Mouse (Mus musculus) CH12F3 (cell line): ENCODE results near the gene Myh7.
"Not testable (repeated sequence)": the region's sequence is repeated elsewhere in the genome, so short reads cannot be mapped to it uniquely, and the experiment has no call there.

ENCODE experiments used
- in situ Hi-C: fragments of 300-500 bp; cut with MboI; formaldehyde crosslinking; loops from 2 replicates; pipeline ENCODE4 v1.14.3; 2020; ENCODE audit warnings: low sequenced_read_pairs

Myh7 gene

DNA sequence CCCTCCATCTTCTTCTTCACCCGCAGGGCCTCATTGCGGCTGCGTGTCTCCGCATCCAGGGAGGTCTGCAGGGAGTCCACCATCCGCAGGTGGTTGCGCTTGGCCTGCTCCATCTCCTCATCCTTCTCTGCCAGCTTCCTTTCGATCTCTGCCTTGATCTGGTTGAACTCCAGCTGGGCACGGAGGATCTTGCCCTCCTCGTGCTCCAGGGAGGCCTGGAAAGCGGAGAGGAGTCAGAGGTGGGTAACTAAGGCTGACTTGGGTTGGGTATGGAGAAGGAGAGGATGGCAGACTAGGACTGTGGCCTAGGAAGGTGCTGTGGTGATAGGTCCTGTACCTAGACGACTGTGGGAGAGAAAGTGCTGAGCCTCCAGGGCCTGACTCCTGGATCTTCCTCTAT is 47.4 kb downstream of the Myh7 start:
- in situ Hi-C loops, result not testable (repeated sequence)

- in situ Hi-C loops, result no loop called here
These were observed 48.3 kb downstream of the Myh7 start for GRCm38 (mm10) chr14:54945975-54946704.

- in situ Hi-C loops, result loop anchor here (5.0 kb wide), 1 partner anchor 43 kb away; no protein-coding TSS in a partner anchor
These were observed 49.5 kb downstream of the Myh7 start for GRCm38 (mm10) chr14:54944939-54945338.

DNA sequence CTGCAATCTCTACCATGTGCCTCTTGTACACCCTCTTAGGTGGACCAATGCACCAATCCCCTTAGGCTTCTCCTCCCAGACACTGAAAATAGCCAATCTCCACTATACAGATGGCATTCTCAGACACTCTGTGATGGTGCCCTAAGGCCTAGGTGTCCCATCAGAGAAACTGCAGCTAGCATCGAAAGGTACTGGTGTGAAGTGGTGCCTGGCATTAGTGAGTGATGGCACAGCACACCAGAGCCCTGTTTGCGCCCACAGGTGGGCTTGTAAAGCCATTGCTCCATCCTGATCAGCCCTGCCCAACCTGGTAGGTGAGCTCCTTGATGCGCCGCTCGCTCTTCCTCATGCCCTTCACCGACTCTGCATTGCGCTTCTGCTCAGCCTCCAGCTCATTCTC is 50.5 kb downstream of the Myh7 start:
- in situ Hi-C loops, result loop anchor here (5.0 kb wide), 1 partner anchor 42 kb away; no protein-coding TSS in a partner anchor

- in situ Hi-C loops, result loop anchor here (5.0 kb wide), 1 partner anchor 40 kb away; no protein-coding TSS in a partner anchor
These were observed 51.9 kb downstream of the Myh7 start for GRCm38 (mm10) chr14:54942479-54942878.

GRCm38 (mm10) chr14:54941024-54941978 is 53.1 kb downstream of the Myh7 start:
- in situ Hi-C loops, result loop anchor here (5.0 kb wide), 1 partner anchor 39 kb away; no protein-coding TSS in a partner anchor

GRCm38 (mm10) chr14:54940176-54940530 is 54.3 kb downstream of the Myh7 start:
- in situ Hi-C loops, result loop anchor here (5.0 kb wide), 1 partner anchor 38 kb away; no protein-coding TSS in a partner anchor

GRCm38 (mm10) chr14:54939434-54940175 is 54.8 kb downstream of the Myh7 start:
- in situ Hi-C loops, result loop anchor here (5.0 kb wide), 1 partner anchor 37 kb away; no protein-coding TSS in a partner anchor

DNA sequence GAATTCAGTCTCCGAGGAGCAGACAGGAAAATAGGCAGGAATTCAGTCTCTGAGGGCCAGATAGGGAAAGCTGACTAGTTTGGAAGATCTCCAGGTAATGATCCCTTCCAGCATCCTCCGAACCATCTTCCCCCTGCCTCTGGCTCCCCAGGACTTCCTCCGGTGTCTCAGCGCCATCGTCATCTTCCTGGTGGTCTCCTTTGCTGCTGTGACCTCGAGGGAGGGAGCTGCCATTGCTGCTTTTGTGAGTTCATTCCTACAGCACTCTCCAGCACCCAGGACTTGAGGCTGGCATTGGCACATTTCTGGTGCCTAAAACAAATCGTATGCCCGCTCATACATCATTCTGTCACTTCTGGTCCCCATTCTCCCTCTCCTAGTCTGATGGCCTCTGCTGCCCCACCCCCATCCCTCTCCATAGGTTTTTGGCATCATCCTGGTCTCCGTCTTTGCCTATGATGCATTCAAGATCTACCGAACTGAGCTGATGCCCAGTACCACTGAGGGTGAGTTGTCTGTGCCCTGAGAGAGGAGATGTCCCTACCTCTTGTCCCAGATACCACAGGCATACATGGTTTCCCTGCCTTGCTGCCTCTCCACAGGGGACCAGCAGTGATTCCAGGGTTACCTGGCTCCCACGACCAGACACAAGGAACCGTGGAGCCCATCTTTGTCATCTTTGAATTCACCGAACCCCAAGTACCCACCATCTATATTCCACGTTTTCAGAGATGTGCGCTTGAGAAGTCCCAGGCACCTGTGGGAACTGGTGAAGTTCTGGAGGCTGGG is 55.8 kb downstream of the Myh7 start:
- in situ Hi-C loops, result no loop called here

GRCm38 (mm10) chr14:54937361-54938182 is 56.9 kb downstream of the Myh7 start:
- in situ Hi-C loops, result no loop called here

DNA sequence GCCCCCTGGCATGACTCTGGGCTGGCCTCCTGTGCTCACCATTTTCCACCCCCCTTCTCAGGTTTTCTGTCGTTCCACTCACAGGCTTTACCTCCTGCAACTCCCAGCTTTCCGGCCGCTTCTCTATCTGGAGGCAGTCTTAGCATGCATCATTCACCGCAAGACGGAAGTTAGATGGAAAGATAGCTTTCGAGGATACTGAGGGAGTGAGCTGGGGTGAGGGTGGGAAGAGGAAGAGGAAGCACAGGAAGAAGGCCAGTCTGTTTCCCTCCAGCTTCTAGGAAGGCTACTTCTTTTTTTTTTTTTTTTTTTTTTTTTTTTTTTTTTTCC is 57.6 kb downstream of the Myh7 start:
- in situ Hi-C loops, result no loop called here

DNA sequence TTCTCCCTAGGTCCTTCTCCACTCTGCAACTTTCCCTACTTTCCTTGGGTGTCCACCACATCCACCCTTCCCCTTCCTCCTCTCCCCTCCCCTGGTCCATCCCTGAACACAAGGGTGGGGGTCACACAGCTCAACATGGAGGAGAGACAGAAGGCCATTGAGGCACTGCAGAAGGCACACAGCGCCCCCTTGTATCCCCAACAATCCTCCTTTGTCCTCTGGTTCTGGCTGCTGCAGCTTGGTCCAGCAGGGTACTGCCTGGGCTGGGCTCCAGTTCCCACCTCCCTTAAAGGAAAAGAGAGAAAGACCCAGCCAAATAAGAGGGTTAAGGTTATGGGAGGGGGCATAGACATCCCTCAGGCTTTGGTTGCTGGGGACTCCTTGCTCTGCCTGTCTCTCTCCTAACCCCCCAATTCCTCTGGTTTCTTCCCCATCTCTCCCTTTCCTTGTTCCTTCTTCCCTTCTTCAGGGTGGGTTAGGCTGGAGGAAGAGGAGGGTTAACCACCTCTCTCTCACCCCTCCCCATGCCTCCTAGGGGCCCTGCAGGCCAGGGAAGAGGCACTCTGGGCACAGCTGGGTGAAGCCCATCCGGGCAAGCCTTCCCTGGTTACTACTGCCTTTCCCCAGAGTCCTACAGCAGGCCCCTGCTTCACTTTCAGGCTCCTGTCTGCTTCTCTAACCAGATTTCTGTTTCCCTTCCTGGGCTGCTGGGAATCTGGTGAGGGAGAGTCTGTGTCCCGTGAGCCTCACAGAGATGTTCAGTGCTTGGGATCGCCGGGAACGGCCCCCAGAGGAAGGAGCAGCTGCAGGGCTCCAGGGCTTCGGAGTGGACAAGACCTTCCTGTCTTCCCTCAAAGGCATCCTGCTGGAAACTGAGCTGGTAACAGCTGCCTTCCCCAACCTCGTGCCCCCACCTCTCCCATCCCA is 58.3 kb downstream of the Myh7 start, which contains the start of gene Cmtm5:
Cmtm5 (plus strand) TSS at position 358 of the 927 bp plus-strand sequence.
- in situ Hi-C loops, result no loop called here

DNA sequence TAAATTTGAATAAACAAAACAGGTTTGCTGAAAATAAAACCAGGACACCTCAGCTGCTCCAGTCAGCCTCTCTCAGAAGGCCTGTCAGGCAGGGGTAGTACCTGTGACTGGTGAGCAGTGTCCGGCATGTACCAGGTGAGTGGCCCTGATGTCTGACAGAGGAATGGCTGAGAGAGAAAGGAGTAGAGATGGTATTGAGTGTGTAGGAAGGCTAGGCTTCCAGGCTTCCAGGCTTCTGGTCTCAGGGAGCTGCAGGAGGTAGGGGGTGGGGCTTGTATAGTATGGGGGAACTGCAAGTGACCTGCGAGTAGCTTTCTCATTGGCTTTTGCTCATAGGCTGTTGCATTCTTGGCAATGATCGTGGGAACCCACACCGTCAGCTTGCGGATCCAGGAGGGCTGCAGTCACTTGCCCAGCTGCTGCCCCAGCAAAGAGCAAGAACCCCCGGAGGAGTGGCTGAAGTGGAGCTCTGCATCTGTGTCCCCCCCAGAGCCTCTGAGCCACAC is 61.7 kb downstream of the Myh7 start, which contains the start of gene Il25:
Il25 (plus strand) TSS at position 51 of the 506 bp plus-strand sequence.
- in situ Hi-C loops, result no loop called here

DNA sequence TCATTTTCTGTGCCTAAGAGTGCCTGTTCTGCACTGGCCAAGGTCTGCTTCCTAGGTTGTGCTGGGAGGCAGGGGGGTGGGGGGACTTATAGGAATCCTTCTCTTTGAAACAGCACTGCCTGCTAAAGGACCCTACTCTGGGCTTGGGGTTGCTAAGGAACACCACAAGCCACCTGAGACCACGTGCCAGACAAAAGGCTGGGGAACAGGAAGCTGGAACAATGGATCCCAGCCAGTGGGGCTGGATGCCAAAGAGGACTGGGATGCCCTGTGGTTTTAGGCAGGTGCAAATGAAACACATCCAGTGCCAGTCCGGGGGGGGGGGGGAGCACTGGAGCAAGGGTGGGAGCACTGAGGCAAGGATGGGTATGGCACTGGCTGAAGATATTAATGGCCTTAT is 64.0 kb downstream of the Myh7 start:
- in situ Hi-C loops, result no loop called here

GRCm38 (mm10) chr14:54929801-54930200 is 64.6 kb downstream of the Myh7 start:
- in situ Hi-C loops, result no loop called here

DNA sequence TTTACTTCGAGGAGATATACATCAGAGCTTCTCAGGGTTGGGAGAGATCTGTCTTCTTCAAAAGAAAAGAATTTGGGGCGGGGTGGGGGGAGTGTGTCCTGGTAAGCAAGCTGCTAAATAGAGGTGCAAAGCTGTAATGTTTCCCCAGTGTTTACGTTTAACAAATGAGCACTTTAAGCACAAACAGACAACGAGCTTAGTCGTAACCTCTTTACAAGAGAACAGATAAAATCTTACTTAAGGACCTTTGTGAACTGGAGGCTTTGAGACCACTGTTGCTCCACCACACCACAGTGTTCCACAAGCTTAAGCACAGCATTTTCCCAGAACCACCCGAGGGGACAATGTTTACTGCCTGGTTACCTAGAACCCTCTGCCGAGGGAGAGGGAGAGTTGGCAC is 67.1 kb downstream of the Myh7 start:
- in situ Hi-C loops, result no loop called here

GRCm38 (mm10) chr14:54926401-54927158 is 67.8 kb downstream of the Myh7 start:
- in situ Hi-C loops, result no loop called here
